Mouse (Mus musculus) embryonic facial prominence, embryonic 10.5 days (tissue): ENCODE data around the gene Col4a1. TPM values are rescaled to one million over a fixed set of nuclear protein-coding genes. Genes with fewer than 3 reads are reported as not detected.

Experiments used
- DNase-seq: peaks from one replicate; pipeline ENCODE4 v3.0.0-alpha.2; 2017; ENCODE audit warnings: low spot score
- H3K27ac ChIP-seq: fragments of 300-500 bp; sonication (generic); replicated peaks from 2 replicates; pipeline ENCODE4 v1.5.1; 2016; ENCODE audit warnings: mild to moderate bottlenecking
- H3K27me3 ChIP-seq: fragments of 300-500 bp; sonication (generic); replicated peaks from 2 replicates; pipeline ENCODE4 v1.6.1; 2016; ENCODE audit warnings: low read depth, mild to moderate bottlenecking; ENCODE audit not compliant: poor library complexity, severe bottlenecking
- H3K36me3 ChIP-seq: fragments of 300-500 bp; sonication (generic); replicated peaks from 2 replicates; pipeline ENCODE4 v1.6.1; 2016; ENCODE audit warnings: mild to moderate bottlenecking, moderate library complexity
- H3K4me1 ChIP-seq: fragments of 300-500 bp; sonication (generic); 2 replicates; pipeline ENCODE4 v1.6.1; 2016
- H3K4me3 ChIP-seq: fragments of 300-500 bp; sonication (generic); 2 replicates; pipeline ENCODE4 v1.5.1; 2016; ENCODE audit warnings: mild to moderate bottlenecking, moderate library complexity
- H3K9me3 ChIP-seq: fragments of 300-500 bp; sonication (generic); 2 replicates; pipeline ENCODE4 v1.6.1; 2016; ENCODE audit warnings: mild to moderate bottlenecking
- WGBS: fragments of 180-500 bp; shearing (Covaris S2); methylation state at CpG from one replicate; pipeline ENCODE4 v1.1.7; 2016; 5-methylcytosine and 5-hydroxymethylcytosine counted together
- polyA plus RNA-seq: library from polyadenylated mRNA; unstranded; fragments of >200 nt; fragmentation: Nextera tagmentation; extraction: Ambion mirVana; gene quantifications from 2 replicates; pipeline ENCODE4 v1.2.1, GENCODE M21; 2016

The Col4a1 gene
- polyA plus RNA-seq, 1 experiment from 2014 or later = 138 TPM

DNA sequence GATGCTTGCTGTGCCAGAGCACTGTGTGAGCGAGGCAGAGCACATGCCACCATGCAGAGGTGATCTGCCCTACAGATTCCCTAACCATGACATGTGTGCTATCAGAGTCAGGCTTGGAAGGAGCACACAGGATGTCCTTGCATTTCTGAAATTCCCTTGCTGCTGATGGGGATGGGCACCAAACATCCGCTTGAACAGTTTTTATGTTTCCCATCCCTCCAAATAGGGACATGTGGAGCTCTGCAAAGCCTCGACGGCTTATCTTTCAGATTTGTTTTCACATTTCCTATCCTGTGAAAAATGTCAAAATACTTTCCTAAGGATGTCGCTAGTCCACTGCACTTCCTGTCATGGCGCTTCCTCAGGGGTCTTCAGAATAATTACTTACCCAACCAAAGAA is 40.4 kb downstream of the Col4a1 start:
- H3K27ac ChIP-seq = no peak overlapping the region
- H3K27me3 ChIP-seq = no peaks in the 10 kb centered on the region
- H3K4me1 ChIP-seq = peaks cover 49% of the 10 kb centered on the region
- DNase-seq = no peak
- WGBS = 86% methylated on average over 6 of the region's 6 CpGs
- no peaks in the 10 kb centered on the region for H3K9me3 ChIP-seq
- H3K4me3 ChIP-seq = no peak overlapping the region
- peaks cover 6% of the 10 kb centered on the region; the same call in 1 of the 2 replicates for H3K36me3 ChIP-seq

DNA sequence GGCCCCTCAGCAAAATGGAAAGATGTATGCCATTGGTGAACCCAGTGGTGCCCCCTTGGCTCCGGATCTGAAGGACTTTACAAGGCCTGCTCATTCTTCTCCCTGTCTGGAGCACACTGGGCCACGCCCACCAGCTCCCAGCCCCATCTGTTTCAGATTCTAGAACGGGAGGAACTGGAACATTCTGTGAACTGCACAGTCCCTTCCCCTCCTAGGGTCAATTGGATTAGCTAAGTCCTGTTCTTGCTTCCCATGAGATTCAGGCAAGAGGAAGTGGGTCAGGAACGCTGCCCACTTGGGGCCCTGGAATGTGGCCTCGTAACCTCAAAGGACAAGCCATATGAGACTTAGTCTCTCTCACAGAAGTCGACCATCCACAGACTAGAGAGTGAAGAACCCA is 41.8 kb downstream of the Col4a1 start:
- no peak overlapping the region for H3K4me3 ChIP-seq
- WGBS = 70% methylated on average over 6 of the region's 6 CpGs
- peaks cover 48% of the 10 kb centered on the region for H3K4me1 ChIP-seq
- no peak overlapping the region for H3K27ac ChIP-seq
- no peak for DNase-seq
- no peaks in the 10 kb centered on the region for H3K9me3 ChIP-seq
- H3K27me3 ChIP-seq = no peaks in the 10 kb centered on the region
- peaks cover 14% of the 10 kb centered on the region; the same call in 1 of the 2 replicates for H3K36me3 ChIP-seq

- WGBS = 61% methylated on average over 6 of the region's 6 CpGs
- H3K27me3 ChIP-seq = no peaks in the 10 kb centered on the region
- peaks cover 25% of the 10 kb centered on the region; the same call in 1 of the 2 replicates for H3K36me3 ChIP-seq
- H3K4me1 ChIP-seq = peaks cover 44% of the 10 kb centered on the region
- no peaks in the 10 kb centered on the region for H3K9me3 ChIP-seq
- no peak overlapping the region for H3K27ac ChIP-seq
- H3K4me3 ChIP-seq = no peak overlapping the region
- no peak for DNase-seq
These were observed 43.9 kb downstream of the Col4a1 start for GRCm38 (mm10) chr8:11268753-11269152.

DNA sequence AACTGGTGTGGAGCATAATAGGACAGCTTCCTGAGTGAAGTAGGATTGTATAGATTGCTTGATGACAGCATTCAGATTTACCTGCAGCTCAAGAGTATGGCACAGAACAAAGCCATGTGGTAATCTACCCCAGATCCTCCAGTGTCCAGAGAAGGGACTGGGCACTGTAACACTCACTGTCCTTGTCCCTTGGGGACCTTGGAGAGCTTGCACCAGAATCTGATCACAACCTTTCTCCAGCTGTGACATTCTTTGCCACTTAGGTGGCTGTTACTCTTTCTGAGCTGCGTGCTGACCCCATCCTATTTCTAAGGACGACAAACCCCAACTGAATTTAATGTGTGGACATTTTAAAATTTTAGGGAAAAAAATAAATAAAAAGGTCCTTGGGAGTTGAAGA is 46.2 kb downstream of the Col4a1 start:
- Histone ChIP-seq H3K27me3 (no peaks in the 10 kb centered on the region), H3K4me1 (peaks cover 42% of the 10 kb centered on the region), H3K36me3 (peaks cover 23% of the 10 kb centered on the region; the same call in 1 of the 2 replicates), H3K9me3 (no peaks in the 10 kb centered on the region), H3K4me3 (no peak overlapping the region), H3K27ac (no peak overlapping the region)
- WGBS = 92% methylated on average over 2 of the region's 2 CpGs
- no peak for DNase-seq

GRCm38 (mm10) chr8:11265971-11266370 is 46.7 kb downstream of the Col4a1 start:
- Histone ChIP-seq H3K4me3 (no peak overlapping the region), H3K27me3 (no peaks in the 10 kb centered on the region), H3K36me3 (peaks cover 23% of the 10 kb centered on the region; the same call in 1 of the 2 replicates), H3K27ac (no peak overlapping the region), H3K9me3 (no peaks in the 10 kb centered on the region), H3K4me1 (peaks cover 42% of the 10 kb centered on the region)
- WGBS = 82% methylated on average over 3 of the region's 3 CpGs
- DNase-seq = no peak

DNA sequence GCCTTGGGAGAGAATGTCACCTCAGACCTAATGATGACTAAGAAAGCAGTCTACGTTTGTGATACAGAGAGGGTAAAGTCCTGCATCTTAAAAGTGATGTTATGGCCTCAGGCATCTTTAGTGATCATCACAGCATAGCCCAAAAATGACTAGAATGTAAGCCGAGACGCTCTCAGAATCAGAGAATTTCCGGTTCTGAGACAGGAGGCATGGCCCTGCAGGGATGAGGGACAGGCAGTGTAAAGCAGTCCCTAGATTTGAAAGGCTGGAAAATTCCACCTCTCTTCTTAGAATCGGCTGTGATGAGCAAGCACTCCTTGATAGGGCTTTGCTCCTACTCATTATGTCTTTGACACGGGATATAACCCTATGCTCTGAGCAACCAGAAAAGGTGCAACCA is 48.8 kb downstream of the Col4a1 start:
- H3K9me3 ChIP-seq = no peaks in the 10 kb centered on the region
- WGBS = 72% methylated on average over 6 of the region's 6 CpGs
- H3K36me3 ChIP-seq = peaks cover 23% of the 10 kb centered on the region; the same call in 1 of the 2 replicates
- no peak overlapping the region for H3K4me3 ChIP-seq
- H3K27ac ChIP-seq = no peak overlapping the region
- peaks cover 46% of the 10 kb centered on the region for H3K4me1 ChIP-seq
- no peak for DNase-seq
- H3K27me3 ChIP-seq = no peaks in the 10 kb centered on the region

GRCm38 (mm10) chr8:11262031-11262735 is 50.4 kb downstream of the Col4a1 start:
- H3K27me3 ChIP-seq = no peaks in the 10 kb centered on the region
- no peaks in the 10 kb centered on the region for H3K9me3 ChIP-seq
- WGBS = 76% methylated on average over 15 of the region's 15 CpGs
- H3K4me3 ChIP-seq = no peak overlapping the region
- peaks cover 47% of the 10 kb centered on the region for H3K4me1 ChIP-seq
- DNase-seq = no peak
- H3K27ac ChIP-seq = no peak overlapping the region
- peaks cover 23% of the 10 kb centered on the region; the same call in 1 of the 2 replicates for H3K36me3 ChIP-seq

DNA sequence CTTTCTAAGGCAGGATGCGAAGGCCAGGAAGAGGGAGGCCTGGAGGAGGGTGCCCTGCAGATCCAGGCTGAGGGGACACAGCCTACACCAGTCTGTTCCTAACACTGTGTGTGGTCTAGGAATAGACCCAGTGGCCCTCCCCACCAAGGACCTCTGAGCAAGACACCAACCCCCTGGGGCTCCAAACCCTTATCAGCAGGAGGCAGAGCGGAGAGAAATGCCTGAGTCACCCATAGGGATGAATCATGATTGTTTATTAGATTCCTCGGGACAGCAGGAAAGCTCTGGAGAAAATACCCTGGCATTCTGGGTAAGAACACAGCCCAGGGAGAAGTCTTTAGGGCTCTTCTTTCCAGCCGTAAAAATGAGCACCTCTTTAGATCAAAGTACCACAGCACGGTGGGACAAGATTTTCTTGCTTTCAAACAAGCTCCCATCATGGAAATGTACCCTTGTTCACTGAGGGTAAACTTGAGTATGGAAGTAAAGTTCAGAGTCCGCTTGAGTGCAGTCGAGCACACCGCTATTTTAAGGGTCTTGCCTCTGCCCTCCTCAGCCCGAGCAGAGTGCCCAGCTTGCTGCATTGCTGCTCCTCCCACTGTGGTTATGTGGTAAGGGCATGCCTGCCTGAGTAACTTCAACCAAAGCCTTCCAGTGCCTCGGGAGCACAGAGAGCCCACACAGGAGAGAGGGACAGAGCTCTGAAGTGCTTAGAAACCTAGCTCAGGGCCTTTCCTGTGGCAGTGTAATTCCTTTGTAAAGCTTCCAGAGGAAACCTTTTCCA is 52.6 kb downstream of the Col4a1 start:
- DNase-seq = no peak
- no peaks in the 10 kb centered on the region for H3K9me3 ChIP-seq
- peaks cover 7% of the 10 kb centered on the region; the same call in 1 of the 2 replicates for H3K36me3 ChIP-seq
- WGBS = 48% methylated on average over 10 of the region's 10 CpGs
- H3K27ac ChIP-seq = peak overlapping the region; percentile 20
- H3K4me1 ChIP-seq = peaks cover 56% of the 10 kb centered on the region
- H3K4me3 ChIP-seq = no peak overlapping the region
- H3K27me3 ChIP-seq = no peaks in the 10 kb centered on the region

GRCm38 (mm10) chr8:11258517-11259136 is 54.0 kb downstream of the Col4a1 start:
- no peak for DNase-seq
- 77% methylated on average over 2 of the region's 2 CpGs for WGBS

GRCm38 (mm10) chr8:11257079-11258017 is 55.3 kb downstream of the Col4a1 start:
- WGBS = 93% methylated on average over 13 of the region's 13 CpGs
- H3K27ac ChIP-seq = no peak overlapping the region
- DNase-seq = no peak

More at GRCm38 (mm10) chr8:11258517-11259136, 54.0 kb downstream of the Col4a1 start:
- H3K9me3 ChIP-seq = no peaks in the 10 kb centered on the region
- no peak overlapping the region for H3K4me3 ChIP-seq
- no peaks in the 10 kb centered on the region for H3K36me3 ChIP-seq
- no peak overlapping the region for H3K27ac ChIP-seq
- peaks cover 47% of the 10 kb centered on the region for H3K4me1 ChIP-seq
- H3K27me3 ChIP-seq = no peaks in the 10 kb centered on the region

DNA sequence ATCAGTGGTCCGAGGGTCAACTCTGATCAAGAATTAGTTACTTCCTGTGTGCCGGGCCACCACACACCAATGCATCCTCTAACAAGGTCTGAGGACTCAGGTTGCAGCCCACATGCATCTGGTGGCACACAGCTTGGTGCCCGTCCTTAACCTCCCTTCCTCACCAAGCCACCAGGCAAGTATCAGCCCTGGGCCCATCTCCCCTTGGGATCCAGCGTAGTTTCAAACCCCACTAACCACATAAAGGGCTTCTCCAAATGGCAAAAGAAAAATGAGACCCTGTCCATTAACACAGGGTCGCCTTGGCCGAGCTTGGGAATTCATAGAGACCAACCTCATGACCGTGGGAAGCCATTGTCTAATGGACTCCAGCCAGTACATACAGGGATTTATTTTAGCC is 56.2 kb downstream of the Col4a1 start:
- DNase-seq = no peak
- H3K9me3 ChIP-seq = no peaks in the 10 kb centered on the region
- H3K27ac ChIP-seq = no peak overlapping the region
- 81% methylated on average over 7 of the region's 7 CpGs for WGBS
- H3K4me1 ChIP-seq = peaks cover 45% of the 10 kb centered on the region
- no peaks in the 10 kb centered on the region for H3K36me3 ChIP-seq
- H3K4me3 ChIP-seq = no peak overlapping the region
- no peaks in the 10 kb centered on the region for H3K27me3 ChIP-seq

More at GRCm38 (mm10) chr8:11257079-11258017, 55.3 kb downstream of the Col4a1 start:
- Histone ChIP-seq H3K27me3 (no peaks in the 10 kb centered on the region), H3K4me1 (peaks cover 43% of the 10 kb centered on the region), H3K9me3 (no peaks in the 10 kb centered on the region), H3K4me3 (no peak overlapping the region), H3K36me3 (no peaks in the 10 kb centered on the region)

DNA sequence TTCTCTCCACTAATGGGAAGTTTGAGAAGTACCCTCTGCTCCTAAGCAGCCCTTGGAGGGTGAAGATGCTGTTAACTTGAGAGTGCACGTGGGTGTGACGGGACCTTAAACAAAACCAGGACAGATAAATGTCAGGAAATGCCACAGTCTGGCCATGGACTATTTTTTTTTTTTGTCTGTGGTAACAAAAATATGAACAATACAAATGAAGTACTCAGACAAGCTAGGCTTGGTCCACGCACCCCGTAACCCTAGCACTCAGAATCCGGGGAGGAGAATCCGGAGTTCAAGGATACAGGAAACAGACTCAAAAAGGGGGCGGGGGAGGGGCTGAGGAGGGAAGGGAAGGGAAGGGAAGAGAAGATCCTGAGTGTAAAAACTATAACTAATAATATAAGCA is 56.9 kb downstream of the Col4a1 start:
- Histone ChIP-seq H3K27ac (no peak overlapping the region), H3K9me3 (no peaks in the 10 kb centered on the region), H3K27me3 (no peaks in the 10 kb centered on the region), H3K4me3 (no peak overlapping the region), H3K4me1 (peaks cover 45% of the 10 kb centered on the region), H3K36me3 (no peaks in the 10 kb centered on the region)
- 64% methylated on average over 7 of the region's 7 CpGs for WGBS
- DNase-seq = no peak
